Mouse (Mus musculus): ENCODE measurements around the gene Zfhx2. TPM values are rescaled to one million over a fixed set of nuclear protein-coding genes. Genes with fewer than 3 reads are reported as not detected.
A peak's percentile ranks its signal among the peaks of the same experiment; 100 is the strongest.

Zfhx2 gene
- polyA plus RNA-seq, 1 experiment from 2014 or later, result 26.2 TPM

GRCm38 (mm10) chr14:55104365-55104764 lies 12.2 kb upstream of the Zfhx2 start:
- H3K4me2 ChIP-seq (replicated peaks), result no peak overlapping the region
- H3K27ac ChIP-seq (replicated peaks), result no peak overlapping the region
- peaks cover 24% of the 10 kb centered on the region for H3K27me3 ChIP-seq
- ATAC-seq (ENCODE audit: low FRiP score, low read depth), result no peak
- WGBS, result 86% methylated on average over 18 of the region's 18 CpGs
- no peaks in the 10 kb centered on the region for H3K9me3 ChIP-seq
- H3K4me1 ChIP-seq, result peaks cover 31% of the 10 kb centered on the region
- no peak overlapping the region for H3K9ac ChIP-seq (replicated peaks)
- no peak overlapping the region for H3K4me3 ChIP-seq
- no peaks in the 10 kb centered on the region for H3K36me3 ChIP-seq

- H3K4me2 ChIP-seq (replicated peaks), result no peak overlapping the region
- no peak overlapping the region for H3K4me3 ChIP-seq
- H3K36me3 ChIP-seq, result peaks cover 8% of the 10 kb centered on the region; the same call in 1 of the 2 replicates
- peaks cover 19% of the 10 kb centered on the region for H3K27me3 ChIP-seq
- no peak overlapping the region; the same call in 1 of the 2 replicates for H3K9ac ChIP-seq (replicated peaks)
- peaks cover 18% of the 10 kb centered on the region for H3K4me1 ChIP-seq
- ATAC-seq (ENCODE audit: low FRiP score, low read depth), result no peak
- H3K9me3 ChIP-seq, result no peaks in the 10 kb centered on the region
- WGBS, result 87% methylated on average over 15 of the region's 15 CpGs
- H3K27ac ChIP-seq (replicated peaks), result no peak overlapping the region
These were observed 10.2 kb upstream of the Zfhx2 start for GRCm38 (mm10) chr14:55102253-55102785.

DNA sequence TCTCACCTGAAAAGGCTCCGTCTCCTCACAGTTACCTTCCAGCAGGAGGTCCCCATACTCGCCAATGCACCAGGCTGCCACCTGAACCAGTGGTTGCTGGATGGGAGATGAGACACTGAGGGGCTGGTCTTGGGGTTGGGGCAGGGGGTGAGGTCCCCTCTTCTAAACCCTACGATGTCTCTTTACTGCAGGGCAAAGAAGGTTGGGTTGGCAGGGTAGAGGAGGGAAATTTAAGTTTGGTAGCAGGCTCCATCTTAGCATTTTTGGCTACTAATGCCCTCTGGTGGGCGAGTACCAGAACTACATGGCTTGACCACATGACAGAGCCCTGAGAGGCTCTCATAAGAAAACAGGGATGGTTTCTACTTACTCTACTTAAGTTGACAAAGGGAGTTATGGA lies 9.5 kb upstream of the Zfhx2 start:
- Histone ChIP-seq H3K4me1 (peaks cover 24% of the 10 kb centered on the region), H3K4me3 (no peak overlapping the region), H3K9me3 (no peaks in the 10 kb centered on the region), H3K36me3 (peaks cover 8% of the 10 kb centered on the region; the same call in 1 of the 2 replicates), H3K9ac (replicated peaks) (no peak overlapping the region), H3K27ac (replicated peaks) (no peak overlapping the region), H3K4me2 (replicated peaks) (no peak overlapping the region), H3K27me3 (peaks cover 19% of the 10 kb centered on the region)
- ATAC-seq (ENCODE audit: low FRiP score, low read depth), result no peak
- WGBS, result 50% methylated on average over 4 of the region's 4 CpGs

- Histone ChIP-seq H3K36me3 (peaks cover 8% of the 10 kb centered on the region; the same call in 1 of the 2 replicates), H3K27me3 (peaks cover 4% of the 10 kb centered on the region), H3K4me2 (replicated peaks) (no peak overlapping the region), H3K9me3 (no peaks in the 10 kb centered on the region), H3K9ac (replicated peaks) (no peak overlapping the region), H3K4me1 (peaks cover 32% of the 10 kb centered on the region), H3K4me3 (no peak overlapping the region), H3K27ac (replicated peaks) (peak overlapping the region; percentile 21; the same call in 1 of the 2 replicates)
- no peak for ATAC-seq (ENCODE audit: low FRiP score, low read depth)
- WGBS, result 68% methylated on average over 4 of the region's 4 CpGs
These were observed 5.9 kb upstream of the Zfhx2 start for GRCm38 (mm10) chr14:55098067-55098466.

- Histone ChIP-seq H3K9me3 (no peaks in the 10 kb centered on the region), H3K4me2 (replicated peaks) (peak overlapping the region; percentile 1; the same call in 1 of the 2 replicates), H3K36me3 (peaks cover 8% of the 10 kb centered on the region; the same call in 1 of the 2 replicates), H3K27ac (replicated peaks) (peak overlapping the region; percentile 21), H3K27me3 (peaks cover 4% of the 10 kb centered on the region), H3K4me3 (no peak overlapping the region), H3K4me1 (peaks cover 32% of the 10 kb centered on the region), H3K9ac (replicated peaks) (0 out of 2 replicates have a peak overlapping the region, but pooled peaks have one; percentile 21)
- ATAC-seq (ENCODE audit: low FRiP score, low read depth), result no peak
- WGBS, result 62% methylated on average over 10 of the region's 10 CpGs
These were observed 5.5 kb upstream of the Zfhx2 start for GRCm38 (mm10) chr14:55097646-55098045.

DNA sequence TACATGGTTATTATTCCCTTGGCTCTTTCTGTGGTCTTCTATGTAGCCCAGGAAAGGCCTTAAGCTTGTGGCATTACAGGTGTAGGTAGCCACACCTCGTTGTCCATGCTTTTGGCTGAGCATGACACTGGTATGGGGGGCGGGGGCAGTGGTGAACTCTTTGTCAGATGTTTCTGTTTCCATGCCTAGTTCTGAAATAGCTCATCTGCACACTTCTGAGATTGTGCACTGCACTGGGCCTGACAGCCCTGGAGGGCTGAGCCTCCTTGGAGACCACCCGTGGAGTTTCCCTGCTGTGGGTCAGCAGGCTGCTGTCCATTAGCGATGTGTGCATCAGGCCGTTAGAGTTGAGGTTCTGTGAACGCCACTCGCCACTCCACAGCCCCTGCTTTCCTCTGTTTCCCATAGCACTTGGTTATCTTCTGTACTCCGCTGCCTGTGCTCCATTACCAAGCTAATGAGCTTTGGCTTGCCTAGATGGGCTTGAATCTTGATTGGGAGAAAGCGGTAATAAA lies 4.5 kb upstream of the Zfhx2 start:
- Histone ChIP-seq H3K27me3 (peaks cover 4% of the 10 kb centered on the region), H3K36me3 (peaks cover 8% of the 10 kb centered on the region; the same call in 1 of the 2 replicates), H3K4me2 (replicated peaks) (peak overlapping the region; percentile 26), H3K4me1 (peaks cover 32% of the 10 kb centered on the region), H3K9me3 (no peaks in the 10 kb centered on the region), H3K27ac (replicated peaks) (peak overlapping the region; percentile 21; the same call in 1 of the 2 replicates), H3K4me3 (peak overlapping the region; percentile 12; the same call in 1 of the 2 replicates), H3K9ac (replicated peaks) (peak overlapping the region; percentile 21; the same call in 1 of the 2 replicates)
- WGBS, result 46% methylated on average over 9 of the region's 9 CpGs
- ATAC-seq (ENCODE audit: low FRiP score, low read depth), result no peak

- Histone ChIP-seq H3K4me3 (peak overlapping the region; percentile 62), H3K36me3 (peaks cover 8% of the 10 kb centered on the region; the same call in 1 of the 2 replicates), H3K9ac (replicated peaks) (peak overlapping the region; percentile 73), H3K9me3 (no peaks in the 10 kb centered on the region), H3K4me2 (replicated peaks) (peak overlapping the region; percentile 69), H3K4me1 (peaks cover 38% of the 10 kb centered on the region), H3K27ac (replicated peaks) (no peak overlapping the region), H3K27me3 (peaks cover 4% of the 10 kb centered on the region)
- no peak for ATAC-seq (ENCODE audit: low FRiP score, low read depth)
- WGBS, result 73% methylated on average over 12 of the region's 12 CpGs
These were observed 3.5 kb upstream of the Zfhx2 start for GRCm38 (mm10) chr14:55095671-55096070.

DNA sequence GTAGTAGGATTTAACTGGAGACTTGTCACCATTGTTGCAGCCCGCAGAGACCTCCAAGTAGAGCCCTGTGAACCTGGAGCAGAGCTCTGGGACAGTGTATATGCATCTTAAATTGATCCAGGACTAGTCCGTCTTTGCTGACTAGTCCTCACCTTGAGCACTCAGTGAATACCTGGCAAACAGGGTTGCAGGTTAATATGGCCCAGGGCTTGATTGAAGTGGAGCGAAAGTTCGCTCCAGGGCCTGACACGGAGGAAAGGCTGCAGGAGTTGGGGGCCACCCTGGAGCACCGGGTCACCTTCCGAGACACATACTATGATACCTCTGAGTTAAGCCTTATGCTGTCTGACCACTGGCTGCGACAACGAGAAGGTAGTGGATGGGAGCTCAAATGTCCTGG lies 3.1 kb upstream of the Zfhx2 start:
- H3K4me3 ChIP-seq, result peak overlapping the region; percentile 62
- H3K9me3 ChIP-seq, result no peaks in the 10 kb centered on the region
- H3K4me1 ChIP-seq, result peaks cover 42% of the 10 kb centered on the region
- H3K27ac ChIP-seq (replicated peaks), result peak overlapping the region; percentile 91
- H3K27me3 ChIP-seq, result peaks cover 4% of the 10 kb centered on the region
- 56% methylated on average over 9 of the region's 9 CpGs for WGBS
- H3K4me2 ChIP-seq (replicated peaks), result peak overlapping the region; percentile 69
- peak overlapping the region; percentile 73 for H3K9ac ChIP-seq (replicated peaks)
- peaks cover 8% of the 10 kb centered on the region; the same call in 1 of the 2 replicates for H3K36me3 ChIP-seq
- no peak for ATAC-seq (ENCODE audit: low FRiP score, low read depth)

- under 1% methylated on average over 30 of the region's 30 CpGs for WGBS
- Histone ChIP-seq H3K27ac (replicated peaks) (peak within 1 kb of the TSS; percentile 91), H3K4me2 (replicated peaks) (peak within 1 kb of the TSS; percentile 69), H3K4me1 (peaks cover 47% of the 10 kb centered on the region), H3K27me3 (peaks cover 4% of the 10 kb centered on the region), H3K9ac (replicated peaks) (peak within 1 kb of the TSS; percentile 73), H3K36me3 (peaks cover 8% of the 10 kb centered on the region; the same call in 1 of the 2 replicates), H3K4me3 (peak within 1 kb of the TSS; percentile 62), H3K9me3 (no peaks in the 10 kb centered on the region)
- ATAC-seq (ENCODE audit: low FRiP score, low read depth), result peak; percentile 42
These were observed 2.6 kb upstream of the Zfhx2 start, which contains the start of gene Thtpa for GRCm38 (mm10) chr14:55094704-55095231. Thtpa (plus strand) TSS chr14:55094784.

DNA sequence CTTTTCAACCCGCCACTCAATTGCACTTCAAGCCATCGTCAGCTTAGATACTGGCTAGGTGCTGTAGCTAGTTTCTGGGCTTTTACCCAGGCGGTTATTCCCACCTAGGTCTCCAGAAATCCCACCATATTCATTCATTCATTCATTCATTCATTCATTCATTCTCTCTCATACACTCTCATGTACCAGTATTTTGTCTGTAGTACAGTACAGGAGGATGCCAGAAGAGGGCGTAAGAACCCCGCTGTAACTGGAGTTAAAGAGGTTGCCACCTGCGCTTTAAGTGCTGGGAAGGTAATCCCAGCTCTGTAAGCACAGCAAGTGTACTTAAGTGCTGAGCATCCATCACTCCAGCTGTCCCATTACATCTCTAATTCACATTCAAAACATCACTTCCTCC lies 1.8 kb upstream of the Zfhx2 start:
- Histone ChIP-seq H3K4me1 (peaks cover 55% of the 10 kb centered on the region), H3K27ac (replicated peaks) (no peak overlapping the region), H3K9me3 (no peaks in the 10 kb centered on the region), H3K4me3 (no peak overlapping the region), H3K9ac (replicated peaks) (no peak overlapping the region), H3K27me3 (peaks cover 4% of the 10 kb centered on the region), H3K36me3 (peaks cover 7% of the 10 kb centered on the region; the same call in 1 of the 2 replicates), H3K4me2 (replicated peaks) (peak overlapping the region; percentile 69; the same call in 1 of the 2 replicates)
- WGBS, result 45% methylated on average over 6 of the region's 6 CpGs
- ATAC-seq (ENCODE audit: low FRiP score, low read depth), result no peak

DNA sequence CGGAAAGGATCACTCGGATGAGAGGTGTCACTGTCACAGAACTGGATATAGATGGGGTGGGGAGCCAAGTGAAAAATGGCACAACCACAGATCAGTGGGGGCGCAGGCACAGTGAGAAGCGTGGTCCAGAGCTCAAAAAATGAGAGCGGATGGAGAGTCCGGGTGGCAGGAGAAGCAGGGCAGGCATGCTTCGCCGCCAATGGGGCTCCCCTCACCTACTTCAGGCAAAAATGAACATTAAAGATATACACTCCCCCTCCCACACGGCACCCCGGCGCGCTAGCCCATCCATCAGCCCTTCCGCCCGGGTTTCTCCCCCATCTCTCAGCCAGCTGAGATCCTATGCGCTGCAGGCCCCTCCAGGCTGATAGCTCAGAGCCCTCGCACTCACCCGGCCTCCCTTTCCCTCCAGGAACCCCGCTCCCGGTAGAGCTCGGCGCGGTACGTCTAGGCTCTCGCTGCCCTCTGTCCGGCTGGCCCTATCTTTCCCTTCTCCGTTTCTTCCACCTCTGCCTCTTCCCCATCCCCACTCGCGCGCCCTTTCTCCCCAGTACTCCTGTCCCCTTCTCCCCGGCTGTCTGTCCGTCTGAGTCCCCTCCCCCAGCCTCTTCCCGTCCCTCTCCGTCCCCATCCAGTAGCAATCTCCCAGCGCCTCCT lies 787 bp downstream of the Zfhx2 start:
- Histone ChIP-seq H3K4me2 (replicated peaks) (peak overlapping the region; percentile 75), H3K9me3 (no peaks in the 10 kb centered on the region), H3K27me3 (peaks cover 4% of the 10 kb centered on the region), H3K36me3 (no peaks in the 10 kb centered on the region), H3K4me3 (peak overlapping the region; percentile 72), H3K27ac (replicated peaks) (peak overlapping the region; percentile 92), H3K9ac (replicated peaks) (peak overlapping the region; percentile 93), H3K4me1 (peaks cover 55% of the 10 kb centered on the region)
- peak; percentile 17; the same call in 1 of the 2 replicates for ATAC-seq (ENCODE audit: low FRiP score, low read depth)
- 3% methylated on average over 34 of the region's 34 CpGs for WGBS

Data from midbrain, embryonic 12.5 days (tissue).